Mouse (Mus musculus): ENCODE results near the gene Ppp1r9a.

GRCm38 (mm10) chr6:5079108-5079507 is 176.4 kb downstream of the Ppp1r9a start:
- TF ChIP-seq CTCF (IDR thresholded peaks at IDR 0.05; ENCODE audit: control insufficient read depth, insufficient read depth, low read length), result no peak
- no peak for TF ChIP-seq POLR2A (IDR thresholded peaks at IDR 0.05; ENCODE audit: borderline replicate concordance, control insufficient read depth, low read depth, low read length)
